Mouse (Mus musculus): ENCODE data around the gene F5.

DNA sequence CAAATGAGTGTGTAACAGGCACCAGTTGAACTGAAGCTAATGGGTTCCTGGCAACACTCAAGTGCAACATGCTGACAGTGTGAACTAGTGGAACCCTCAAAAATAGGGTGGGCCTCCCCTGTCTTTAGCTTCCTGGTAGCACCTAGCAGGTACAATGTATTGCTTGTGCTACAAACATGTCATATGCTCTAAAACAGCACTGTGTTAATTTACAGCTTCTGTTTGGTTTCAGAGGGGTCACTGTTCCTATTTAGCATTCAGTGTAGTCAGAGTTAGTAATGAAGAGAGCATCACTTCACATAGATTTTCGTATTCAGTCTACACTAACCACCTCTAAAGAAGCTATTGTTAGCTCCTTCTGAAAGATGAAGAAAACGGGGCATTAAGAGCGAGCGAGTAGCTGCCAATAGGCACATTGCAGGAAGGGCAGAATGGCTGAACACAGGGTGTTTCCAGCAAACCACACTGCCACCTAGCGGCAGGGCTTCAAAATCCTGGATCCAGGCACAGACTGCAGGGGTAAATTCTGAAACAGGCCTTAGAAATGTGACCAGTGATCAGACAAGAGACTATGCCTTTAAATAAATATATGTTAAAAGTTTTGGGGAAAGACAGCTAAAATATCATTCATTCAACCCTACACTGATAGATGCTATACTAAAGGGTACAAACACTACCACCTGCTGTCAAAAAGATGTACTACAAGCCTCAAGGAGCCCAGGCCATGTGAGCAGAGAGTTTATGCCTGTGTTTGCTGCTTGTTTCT lies 13.1 kb upstream of the F5 start:
- TF ChIP-seq POLR2A (IDR thresholded peaks at IDR 0.05; ENCODE audit: borderline replicate concordance, low read depth, low read length) (no peak), CTCF (IDR thresholded peaks at IDR 0.05; ENCODE audit: low read depth, low read length) (peak; percentile 100)
